Mouse (Mus musculus): ENCODE measurements around the gene Atg14. TPM values are rescaled to one million over a fixed set of nuclear protein-coding genes. Genes with fewer than 3 reads are reported as not detected.
"Not testable (repeated sequence)": the region's sequence is repeated elsewhere in the genome, so short reads cannot be mapped to it uniquely, and the experiment has no call there.

Gene Atg14
- 2.0 and 2.9 TPM in 2 replicates for polyA plus RNA-seq (2012)

DNA sequence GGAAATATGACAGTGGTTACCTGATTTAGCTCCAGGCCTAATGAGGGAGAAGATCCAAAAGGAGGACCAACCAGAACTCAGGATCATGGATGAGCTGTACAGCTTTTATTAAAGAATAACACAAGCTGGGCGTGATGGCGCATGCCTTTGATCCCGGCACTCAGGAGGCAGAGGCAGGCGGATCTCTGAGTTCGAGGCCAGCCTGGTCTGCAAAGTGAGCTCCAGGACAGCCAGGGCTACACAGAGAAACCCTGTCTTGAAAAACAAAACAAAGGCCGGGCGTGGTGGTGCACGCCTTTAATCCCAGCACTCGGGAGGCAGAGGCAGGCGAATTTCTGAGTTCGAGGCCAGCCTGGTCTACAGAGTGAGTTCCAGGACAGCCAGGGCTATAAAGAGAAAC lies at the start of gene Atg14:
TSS of gene Atg14 (minus strand) at position 101 of the 400 bp plus-strand sequence.
- not testable (repeated sequence) for TF ChIP-seq GATA1 (IDR thresholded peaks at IDR 0.05; ENCODE audit: low read length)

DNA sequence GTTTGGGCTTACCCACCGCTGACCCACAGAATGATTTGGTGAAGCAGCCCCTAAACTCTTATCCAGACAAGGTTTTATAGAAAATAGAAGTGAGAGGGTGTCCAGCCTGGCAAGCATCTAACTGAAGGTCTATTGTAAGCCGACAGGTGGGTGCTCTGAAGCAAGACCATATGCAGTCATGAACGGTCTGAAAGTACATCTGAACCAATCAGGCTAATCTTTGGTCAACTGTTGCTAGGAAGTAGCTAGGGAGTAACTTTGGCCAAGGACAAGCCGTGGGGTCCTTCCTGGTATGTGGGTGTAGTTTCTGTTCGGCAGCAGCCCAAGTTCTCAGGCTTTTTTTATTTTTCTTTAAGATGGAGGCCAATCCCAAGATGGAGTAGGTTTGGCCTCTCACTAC lies 48.4 kb upstream of the Atg14 start:
- TF ChIP-seq GATA1 (IDR thresholded peaks at IDR 0.05; ENCODE audit: low read length) = no peak

DNA sequence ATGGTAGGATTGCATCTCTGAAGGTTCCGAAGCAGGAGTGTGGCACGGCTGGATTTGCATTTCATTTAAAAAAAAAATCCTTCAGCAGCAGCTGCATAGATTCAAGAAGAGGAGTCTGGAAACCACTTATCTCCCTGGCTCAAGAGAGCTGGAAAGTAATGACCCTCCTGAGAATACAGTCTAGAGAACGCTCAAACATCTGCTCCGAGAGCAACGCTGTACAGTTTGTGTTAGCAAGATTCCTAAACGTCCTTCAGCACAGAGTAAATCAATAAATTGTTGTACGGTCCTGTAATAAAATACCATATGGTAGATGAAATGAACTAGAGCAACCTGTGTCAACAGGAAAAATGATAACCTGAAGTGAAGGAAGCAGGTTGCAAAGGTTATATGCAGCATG lies 42.8 kb upstream of the Atg14 start:
- TF ChIP-seq GATA1 (IDR thresholded peaks at IDR 0.05; ENCODE audit: low read length) = no peak

DNA sequence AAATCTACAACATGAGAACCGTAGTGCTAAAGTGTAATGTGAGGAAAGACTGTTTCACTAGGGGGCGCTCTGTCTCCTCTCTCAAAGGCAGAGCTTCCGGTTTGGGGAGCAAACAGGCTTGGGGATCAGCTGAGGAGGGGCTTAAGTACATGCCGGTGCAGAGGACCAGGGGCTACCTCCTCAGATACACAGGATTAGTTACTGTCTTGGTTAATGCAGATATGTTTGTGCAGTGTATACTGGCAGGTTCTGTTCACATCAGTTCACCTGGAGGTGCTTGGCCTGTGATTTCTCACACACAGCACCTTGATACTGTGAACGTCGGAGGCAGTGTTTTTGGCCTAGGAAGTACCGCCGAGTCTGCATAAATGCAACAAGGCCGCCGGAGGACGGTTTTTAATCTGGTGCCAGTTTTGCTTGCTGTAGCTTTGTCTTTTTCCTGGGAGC lies 27.5 kb upstream of the Atg14 start:
- TF ChIP-seq GATA1 (IDR thresholded peaks at IDR 0.05; ENCODE audit: low read length) = no peak

DNA sequence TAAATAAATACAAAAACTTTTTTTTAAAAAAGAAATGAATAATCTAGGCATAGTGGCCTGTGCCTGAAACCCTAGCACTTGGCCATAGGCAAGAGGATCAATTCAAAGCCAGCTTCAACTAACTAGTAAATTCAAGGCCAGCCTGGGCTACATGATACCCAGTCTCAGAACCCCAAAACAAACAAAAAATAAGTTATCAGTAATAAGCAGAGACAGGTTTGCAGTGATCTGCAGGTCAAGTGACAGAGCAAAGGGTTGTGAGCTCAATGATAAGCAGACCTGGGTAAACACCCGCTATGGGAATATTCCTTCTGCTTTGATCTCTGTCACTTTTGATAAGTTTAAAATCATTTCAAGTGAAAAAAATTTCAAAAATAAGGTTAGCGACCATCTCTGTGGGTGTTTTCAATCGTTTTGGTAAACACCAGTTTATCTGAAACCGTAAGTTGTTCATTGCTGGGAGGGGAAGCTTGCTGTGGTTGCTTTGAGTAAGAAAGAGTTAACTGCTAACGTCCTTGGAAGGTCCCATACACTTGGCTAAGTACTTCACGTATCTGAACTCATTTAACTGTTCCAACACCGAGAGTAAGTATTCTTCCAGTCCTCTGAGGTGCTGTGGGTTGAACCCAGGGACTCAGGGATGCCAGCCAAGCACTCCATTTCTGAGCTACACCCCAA lies 24.1 kb upstream of the Atg14 start:
- no peak for TF ChIP-seq GATA1 (IDR thresholded peaks at IDR 0.05; ENCODE audit: low read length)

DNA sequence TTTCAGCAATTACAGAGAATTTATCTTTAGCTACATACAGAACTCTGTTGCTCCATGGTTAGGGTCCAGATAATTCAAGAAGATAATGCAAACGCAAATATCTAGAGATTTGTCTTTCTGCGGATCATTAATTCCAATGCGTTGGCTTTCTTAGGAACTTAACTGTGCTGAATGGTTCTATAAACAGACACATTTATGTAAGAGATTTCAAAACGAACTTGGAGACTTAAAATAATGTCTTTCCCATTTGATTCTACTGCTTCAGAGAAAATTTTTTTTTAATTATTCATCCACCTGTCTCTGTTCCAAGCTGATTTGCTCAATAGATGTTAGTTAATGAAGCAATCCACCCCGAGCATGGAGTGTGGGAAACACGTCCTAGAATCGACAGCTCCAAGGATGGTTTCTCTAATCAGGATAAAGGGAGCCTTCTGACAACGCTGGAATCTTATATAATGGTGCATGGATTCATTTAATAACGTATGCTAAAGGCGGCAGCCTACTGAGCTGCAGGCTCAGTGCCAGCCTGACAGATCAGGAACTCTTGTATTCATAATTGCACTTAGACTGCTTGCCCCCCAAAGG lies 20.0 kb upstream of the Atg14 start:
- no peak for TF ChIP-seq GATA1 (IDR thresholded peaks at IDR 0.05; ENCODE audit: low read length)

DNA sequence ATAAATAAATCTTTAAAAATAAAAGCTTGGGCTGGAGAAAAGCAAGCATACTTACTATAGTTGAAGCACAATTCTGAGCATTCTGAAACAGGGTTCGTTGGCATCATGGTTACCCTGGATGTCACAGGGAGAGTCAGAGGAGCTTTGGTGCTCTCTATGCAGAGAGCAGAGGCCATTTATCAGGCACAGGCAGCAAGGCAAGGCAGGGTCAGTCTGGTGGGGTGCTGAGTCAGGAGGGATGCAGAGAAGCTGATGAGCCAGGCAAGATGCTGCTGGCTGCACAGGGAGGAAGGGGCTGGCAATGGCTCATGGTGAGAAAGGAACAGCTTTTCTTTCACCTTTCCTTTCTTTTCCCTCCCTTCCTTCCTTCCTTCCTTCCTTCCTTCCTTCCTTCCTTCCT lies 19.0 kb upstream of the Atg14 start:
- no peak for TF ChIP-seq GATA1 (IDR thresholded peaks at IDR 0.05; ENCODE audit: low read length)

DNA sequence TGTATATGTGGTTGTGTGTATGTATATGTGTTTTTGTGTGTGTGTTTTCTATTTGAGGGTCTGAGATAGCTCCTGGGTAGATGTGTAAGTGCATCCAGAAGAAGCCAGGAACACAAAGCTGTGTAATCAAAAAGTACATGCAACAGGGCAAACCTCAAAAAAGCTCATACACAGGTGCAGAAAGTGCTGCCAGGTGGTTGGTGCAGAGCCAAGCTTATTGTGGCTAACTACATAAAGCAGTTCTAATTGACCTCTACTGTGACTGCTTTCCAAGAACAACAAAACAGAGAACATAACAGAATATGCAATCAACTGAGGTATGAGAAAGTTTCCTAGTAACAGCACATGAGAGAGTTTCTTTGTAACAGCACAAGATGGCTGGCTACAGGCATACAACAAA lies 13.9 kb upstream of the Atg14 start:
- no peak for TF ChIP-seq GATA1 (IDR thresholded peaks at IDR 0.05; ENCODE audit: low read length)

DNA sequence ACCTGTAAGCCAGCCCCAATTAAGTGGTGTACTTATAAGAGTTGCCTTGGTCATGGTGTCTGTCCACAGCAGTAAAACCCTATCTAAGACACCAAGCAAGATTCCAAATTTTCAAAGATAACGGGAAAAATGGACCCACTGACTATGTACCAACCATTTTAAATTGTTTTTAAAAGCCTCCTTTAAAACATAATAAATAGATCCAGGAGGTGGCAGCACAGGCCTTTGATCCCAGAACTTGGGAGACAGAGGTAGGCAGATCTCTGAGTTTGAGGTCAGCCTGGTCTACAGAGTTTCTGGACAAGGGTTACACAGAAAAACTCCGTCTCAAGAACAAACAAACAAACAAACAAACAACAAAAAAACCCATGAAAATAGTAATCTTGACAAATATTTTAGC lies 11.2 kb upstream of the Atg14 start:
- TF ChIP-seq GATA1 (IDR thresholded peaks at IDR 0.05; ENCODE audit: low read length) = no peak

DNA sequence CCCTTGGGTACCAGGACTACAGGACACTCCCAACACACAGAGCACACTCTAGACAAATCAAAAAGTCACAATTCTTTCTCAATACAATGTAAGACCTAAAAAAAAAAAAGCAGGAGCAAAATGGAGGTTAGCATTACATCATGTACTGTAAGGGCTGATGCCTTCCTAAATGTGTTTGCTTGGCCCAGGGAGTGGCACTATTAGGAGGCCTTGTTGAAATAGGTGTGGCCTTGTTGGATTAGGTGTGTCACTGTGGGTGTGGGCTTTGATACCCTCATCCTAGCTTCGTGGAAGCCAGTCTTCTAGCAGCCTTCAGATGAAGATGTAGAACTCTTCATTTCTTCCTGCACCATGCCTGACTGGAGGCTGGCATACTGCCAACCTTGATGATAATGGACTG lies 10.8 kb upstream of the Atg14 start:
- no peak for TF ChIP-seq GATA1 (IDR thresholded peaks at IDR 0.05; ENCODE audit: low read length)

DNA sequence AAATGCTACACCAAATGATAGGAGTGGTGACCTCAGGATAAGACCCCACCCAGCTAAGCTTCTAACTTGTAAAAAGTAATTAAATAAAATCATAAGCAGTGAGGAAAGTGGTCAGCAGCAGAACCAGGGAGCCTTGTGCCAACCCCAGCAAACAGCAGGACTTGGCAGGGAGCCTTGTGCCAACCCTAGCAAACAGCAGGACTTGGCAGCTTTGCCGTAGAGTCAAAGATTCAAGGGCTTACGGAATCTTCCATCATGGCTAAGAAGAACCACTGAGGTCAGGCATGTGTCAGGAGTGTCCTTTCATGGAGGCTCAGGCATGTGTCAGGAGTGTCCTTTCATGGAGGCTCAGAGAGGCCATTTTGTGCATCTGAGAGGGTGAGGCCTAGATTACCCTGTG lies 7.6 kb upstream of the Atg14 start:
- no peak for TF ChIP-seq GATA1 (IDR thresholded peaks at IDR 0.05; ENCODE audit: low read length)

DNA sequence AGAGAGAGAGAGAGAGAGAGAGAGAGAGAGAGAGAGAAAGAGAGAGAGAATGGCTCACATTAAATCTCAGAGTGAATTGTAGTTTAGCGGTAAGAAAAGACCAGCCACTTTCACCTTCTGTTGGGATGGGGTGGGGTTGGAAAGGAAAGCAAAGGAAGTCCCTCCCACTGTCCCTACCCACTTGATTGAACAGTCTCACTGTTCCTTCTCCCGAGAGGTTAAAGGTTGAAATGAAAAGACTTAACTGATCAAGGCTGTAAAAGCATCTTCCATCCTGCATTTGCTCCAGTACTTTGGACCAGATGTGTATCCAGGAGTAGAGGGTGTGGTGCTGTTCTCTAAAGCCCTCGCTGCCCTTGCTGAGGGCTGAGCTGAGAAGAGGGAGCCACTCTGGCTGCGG lies 6.2 kb upstream of the Atg14 start:
- no peak for TF ChIP-seq GATA1 (IDR thresholded peaks at IDR 0.05; ENCODE audit: low read length)

DNA sequence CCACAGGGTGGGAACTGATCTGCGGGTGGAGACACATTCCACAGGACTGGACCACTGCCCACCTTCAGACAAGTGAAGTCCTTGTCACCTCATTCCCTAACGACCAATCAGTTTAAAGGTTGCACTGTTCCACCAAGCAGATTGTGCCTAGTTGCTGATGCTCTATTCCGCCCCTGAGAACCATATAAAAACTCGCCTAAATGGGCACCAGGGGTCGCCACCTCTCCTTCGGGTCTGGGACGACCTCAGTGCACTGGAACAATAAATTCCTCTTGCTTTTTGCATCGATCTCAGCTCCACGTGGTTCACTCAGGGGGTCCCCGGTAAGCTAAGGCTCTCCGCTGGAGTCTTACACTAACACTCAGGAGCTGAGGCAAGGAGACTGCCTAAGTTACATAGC lies 4.3 kb upstream of the Atg14 start:
- no peak for TF ChIP-seq GATA1 (IDR thresholded peaks at IDR 0.05; ENCODE audit: low read length)

DNA sequence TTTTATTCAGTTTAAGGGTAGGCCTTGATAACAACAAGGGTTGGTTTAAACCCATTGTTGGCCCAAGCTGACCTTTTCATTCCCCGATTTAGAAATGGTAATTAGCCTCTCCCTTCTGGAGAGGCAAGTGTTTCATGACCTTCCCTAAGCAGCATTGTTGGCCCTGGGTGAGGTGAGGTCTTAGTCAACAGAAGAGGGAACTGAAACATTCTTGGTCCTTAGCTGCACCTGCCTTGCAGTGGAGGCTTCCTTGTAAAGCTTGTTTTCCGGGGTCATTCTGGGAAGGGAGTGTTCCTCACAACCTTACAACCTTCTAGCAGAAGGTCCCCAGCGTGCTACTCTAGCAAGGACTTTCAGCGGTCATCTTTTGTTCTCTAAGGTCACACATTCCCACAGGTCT lies 2.3 kb upstream of the Atg14 start:
- TF ChIP-seq GATA1 (IDR thresholded peaks at IDR 0.05; ENCODE audit: low read length) = no peak

DNA sequence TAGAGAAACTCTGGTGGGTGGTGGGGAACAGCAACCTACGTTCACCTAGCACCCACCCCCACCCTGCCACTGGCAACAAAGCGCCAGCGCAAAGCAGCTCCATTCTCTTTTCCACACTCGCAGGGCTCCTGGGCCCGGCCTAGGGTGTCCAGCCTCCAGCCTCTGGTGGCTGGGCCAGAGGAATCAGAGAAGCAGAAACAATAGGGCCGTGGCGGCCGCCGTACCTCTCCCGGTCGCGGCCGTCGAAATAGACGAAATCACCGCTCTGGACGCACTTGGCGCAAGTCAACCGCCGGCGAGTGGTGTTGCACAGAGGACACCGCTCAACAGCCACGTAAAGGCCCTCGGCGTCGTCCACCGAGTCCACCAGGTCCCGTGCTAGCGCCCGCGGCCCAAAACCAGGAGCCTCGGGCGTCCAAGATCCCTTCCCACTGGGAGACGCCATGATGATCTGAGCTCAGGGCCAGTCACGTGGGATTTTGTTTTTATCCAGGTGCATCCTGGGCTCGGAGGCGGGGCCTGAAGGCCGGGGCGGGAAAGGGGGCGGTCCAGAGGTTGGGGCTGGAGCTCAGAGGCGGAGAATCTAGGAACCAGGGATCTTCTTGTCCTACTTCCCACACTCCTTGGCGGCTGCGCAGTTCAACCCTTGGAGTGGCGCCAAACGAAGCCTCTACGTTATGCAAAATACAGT lies 2.3 kb downstream of the Atg14 start:
- no peak for TF ChIP-seq GATA1 (IDR thresholded peaks at IDR 0.05; ENCODE audit: low read length)

DNA sequence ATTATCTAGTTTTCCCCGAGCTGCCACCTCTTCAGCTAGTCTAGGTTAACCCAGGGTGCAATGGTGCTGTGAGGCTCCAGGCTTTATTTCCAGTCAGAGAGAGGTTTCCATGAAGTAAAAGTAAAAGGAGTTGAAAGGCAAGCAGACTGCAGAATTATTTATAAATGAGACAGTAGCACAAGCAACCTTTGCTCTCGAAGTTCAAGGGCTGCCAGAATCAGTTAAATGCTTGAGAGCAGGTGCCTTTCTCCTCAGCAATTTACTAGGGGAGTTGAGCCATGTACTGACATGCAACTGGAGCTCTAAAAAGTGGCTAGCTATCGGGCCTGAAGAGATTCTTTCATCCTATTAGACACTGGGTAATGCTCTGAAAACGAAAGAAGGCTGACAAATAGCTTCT lies 7.3 kb downstream of the Atg14 start:
- TF ChIP-seq GATA1 (IDR thresholded peaks at IDR 0.05; ENCODE audit: low read length) = no peak

DNA sequence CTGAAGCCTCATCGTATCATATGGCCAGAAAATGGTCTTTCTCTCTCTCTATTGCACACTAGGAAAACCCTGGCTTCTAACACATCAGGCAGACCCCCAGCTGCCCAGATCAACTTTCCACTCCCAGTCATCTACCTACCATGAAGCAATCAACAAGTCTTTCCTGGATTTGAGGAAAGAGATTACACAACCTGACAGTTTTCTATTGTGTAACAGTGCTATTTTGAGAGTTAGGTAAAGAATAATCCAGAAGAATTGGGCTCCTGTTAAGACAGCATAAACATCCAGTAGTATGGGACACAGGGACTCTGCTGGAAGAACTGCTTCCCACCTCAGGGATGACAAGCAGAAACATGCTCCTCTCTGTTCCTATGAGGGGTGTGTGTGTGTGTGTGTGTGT lies 7.9 kb downstream of the Atg14 start:
- no peak for TF ChIP-seq GATA1 (IDR thresholded peaks at IDR 0.05; ENCODE audit: low read length)

Measured in G1E-ER4 (cell line).